Mouse (Mus musculus) frontal cortex, adult 2 months (tissue): ENCODE results near the gene Lgmn. TPM values are rescaled to one million over a fixed set of nuclear protein-coding genes. Genes with fewer than 3 reads are reported as not detected.

ENCODE experiments used
- DNase-seq, 2 experiments: peaks; one replicate each; pipeline ENCODE4 v3.0.0; 2022; ENCODE audit warnings: low spot score in 1 of 2; ENCODE audit errors: extremely low spot score in 1 of 2
- polyA plus RNA-seq: library from polyadenylated mRNA; depleted of rRNA; stranded (reverse); fragments of >200 nt; gene quantifications from 2 replicates; pipeline ENCODE4 v1.2.3, GENCODE M21; 2012; rRNA removed

Lgmn gene
- 110 and 121 TPM in 2 replicates for polyA plus RNA-seq

GRCm38 (mm10) chr12:102439632-102440023 lies at the start of gene Lgmn:
Lgmn (minus strand) TSS chr12:102439813.
- peak; percentile 98 to 100 for DNase-seq

DNA sequence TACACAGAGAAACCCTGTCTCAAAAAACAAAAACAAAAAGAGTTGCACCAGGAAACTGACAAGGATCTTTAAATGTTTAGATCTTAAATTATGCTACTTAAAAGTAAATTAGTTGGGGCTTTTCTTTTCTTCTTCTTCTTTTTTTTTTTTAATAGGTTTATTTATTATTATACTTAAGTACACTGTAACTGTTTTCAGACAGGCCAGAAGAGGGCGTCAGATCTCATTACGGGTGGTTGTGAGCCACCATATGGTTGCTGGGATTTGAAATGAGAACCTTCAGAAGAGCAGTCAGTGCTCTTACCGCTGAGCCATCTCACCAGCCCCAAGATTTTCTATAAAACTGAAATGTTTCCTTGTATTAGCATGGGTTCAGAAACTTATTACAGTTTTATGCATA lies 45.3 kb upstream of the Lgmn start:
- DNase-seq, result no peak

- no peak for DNase-seq
Observed at GRCm38 (mm10) chr12:102480481-102480880, 40.9 kb upstream of the Lgmn start.

GRCm38 (mm10) chr12:102474411-102474810 lies 34.8 kb upstream of the Lgmn start:
- no peak for DNase-seq

GRCm38 (mm10) chr12:102468894-102469764 lies 29.5 kb upstream of the Lgmn start, which contains the start of gene Golga5:
Golga5 (plus strand) TSS chr12:102469135.
- peak; percentile 91 to 97 for DNase-seq

DNA sequence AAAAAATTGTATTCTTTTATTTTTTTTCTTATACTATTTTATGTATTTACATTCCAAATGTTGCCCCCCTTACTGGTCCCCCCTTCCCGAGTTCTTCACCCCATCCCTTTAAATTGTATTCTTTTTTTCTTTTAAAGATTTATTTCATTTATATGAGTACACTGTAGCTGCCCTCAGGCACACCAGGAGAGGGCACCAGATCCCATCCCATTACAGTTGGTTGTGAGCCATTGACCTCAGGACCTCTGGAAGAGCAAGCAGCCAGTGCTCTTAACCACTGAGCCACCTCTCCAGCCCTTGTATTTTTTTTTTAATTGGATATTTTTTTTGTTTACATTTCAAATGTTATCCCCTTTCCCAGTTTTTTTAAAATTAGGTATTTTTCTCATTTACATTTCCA lies 28.5 kb upstream of the Lgmn start:
- no peak for DNase-seq

DNA sequence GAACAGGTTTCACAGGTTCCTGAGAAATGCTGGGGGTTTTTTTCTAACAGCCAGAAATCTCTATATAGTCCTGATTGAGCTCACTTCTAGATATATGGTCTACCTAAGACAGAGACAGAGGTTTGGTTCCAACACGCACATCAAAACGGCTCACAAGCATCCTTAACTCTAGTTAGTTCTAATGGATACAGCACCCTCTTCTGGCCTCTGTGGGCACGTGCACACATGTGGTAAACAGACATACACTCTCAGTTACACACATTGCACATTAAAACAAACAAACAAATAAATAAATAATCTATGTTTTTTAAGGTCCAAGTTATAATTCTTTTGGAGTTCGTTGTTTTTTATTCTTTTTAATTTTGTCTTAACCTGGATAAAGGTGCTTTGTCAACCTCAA lies 25.0 kb upstream of the Lgmn start:
- DNase-seq, result no peak

DNA sequence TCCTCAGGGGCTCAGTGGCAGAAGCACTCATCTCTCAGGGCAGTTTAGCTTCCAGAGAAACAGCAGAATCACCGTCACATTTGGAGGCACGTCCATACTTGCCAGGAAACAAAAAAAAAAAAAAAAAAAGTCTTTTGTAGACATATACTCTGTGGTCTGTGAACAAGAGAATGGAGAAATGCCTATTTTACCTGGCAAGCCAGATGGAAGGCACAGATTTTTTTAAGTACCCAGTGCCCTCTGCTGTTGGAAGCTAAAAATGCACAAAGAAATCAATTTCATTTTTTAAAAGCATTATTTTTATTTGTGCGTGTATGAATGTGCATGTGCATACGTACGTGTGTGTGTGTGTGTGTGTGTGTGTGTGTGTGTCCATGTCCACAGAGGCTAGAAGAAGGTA lies 21.6 kb upstream of the Lgmn start:
- DNase-seq, result peak in 1 of 2 experiments; percentile 66

GRCm38 (mm10) chr12:102460014-102460413 lies 20.4 kb upstream of the Lgmn start:
- DNase-seq, result no peak

GRCm38 (mm10) chr12:102456467-102457193 lies 17.0 kb upstream of the Lgmn start:
- no peak for DNase-seq

- no peak for DNase-seq
Observed at GRCm38 (mm10) chr12:102453581-102453980, 14.0 kb upstream of the Lgmn start.

- no peak for DNase-seq
Observed at GRCm38 (mm10) chr12:102451126-102451851, 11.7 kb upstream of the Lgmn start.

DNA sequence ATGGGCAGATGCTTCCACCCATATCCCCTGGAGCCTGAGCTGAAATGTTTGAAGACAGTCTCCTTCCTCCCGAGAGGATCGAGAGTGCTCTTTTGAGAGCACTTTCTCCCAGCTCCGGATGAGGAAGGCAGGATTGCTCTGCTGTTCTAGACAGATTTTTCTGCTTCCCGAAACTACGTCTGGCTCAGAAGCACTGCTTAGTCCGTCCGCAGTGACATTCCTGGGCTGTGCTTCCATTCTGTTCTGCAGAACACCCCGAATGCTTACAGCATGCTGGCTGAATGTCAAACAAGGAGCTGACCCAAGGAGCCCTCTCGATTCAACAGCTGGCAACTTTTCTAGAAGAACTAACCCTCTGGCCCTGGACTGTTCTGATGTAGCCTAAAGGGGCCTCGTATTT lies 10.8 kb upstream of the Lgmn start:
- DNase-seq, result no peak

- DNase-seq, result no peak
Observed at GRCm38 (mm10) chr12:102445436-102445835, 5.8 kb upstream of the Lgmn start.

GRCm38 (mm10) chr12:102443676-102444075 lies 4.1 kb upstream of the Lgmn start:
- no peak for DNase-seq

GRCm38 (mm10) chr12:102442639-102443038 lies 3.0 kb upstream of the Lgmn start:
- no peak for DNase-seq

DNA sequence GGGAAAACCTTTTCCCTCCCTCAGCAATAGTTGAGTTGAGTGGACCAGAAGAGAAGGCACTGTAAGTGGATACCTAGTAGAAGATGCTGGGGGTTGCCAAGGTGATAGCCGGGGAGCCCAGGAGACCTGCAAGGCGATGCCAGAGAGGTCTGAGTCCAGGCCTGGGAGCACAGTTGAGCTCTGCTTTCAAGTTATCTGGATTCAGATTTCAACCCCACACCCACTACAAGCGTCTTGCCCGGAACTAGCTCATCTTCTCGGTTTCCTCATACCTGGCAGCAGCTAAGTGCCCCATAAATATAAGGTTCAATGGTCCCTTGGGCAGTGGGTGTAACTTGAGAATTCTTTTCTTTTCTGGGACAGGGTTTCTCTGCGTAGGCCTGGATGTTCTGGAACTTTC lies 1.5 kb upstream of the Lgmn start:
- DNase-seq, result no peak

DNA sequence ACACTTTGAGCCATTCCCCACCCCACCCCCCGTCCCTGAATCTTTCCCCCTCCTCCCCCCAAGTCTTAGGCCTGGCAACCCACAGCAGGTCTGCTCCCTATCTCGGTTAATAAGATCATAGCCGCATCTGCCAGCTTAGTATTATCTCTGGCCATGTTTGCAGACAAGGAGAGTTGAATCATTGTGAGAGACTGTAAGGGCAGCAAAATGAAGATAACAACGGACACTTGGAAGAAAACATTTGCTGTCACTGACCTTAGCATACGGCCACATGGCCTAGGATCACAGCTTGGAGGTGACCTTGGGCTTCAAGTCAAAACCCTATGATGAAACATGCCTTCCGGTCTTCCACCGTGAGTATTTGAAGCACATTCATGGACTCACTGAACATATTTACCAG lies 938 bp upstream of the Lgmn start:
- DNase-seq, result no peak

DNA sequence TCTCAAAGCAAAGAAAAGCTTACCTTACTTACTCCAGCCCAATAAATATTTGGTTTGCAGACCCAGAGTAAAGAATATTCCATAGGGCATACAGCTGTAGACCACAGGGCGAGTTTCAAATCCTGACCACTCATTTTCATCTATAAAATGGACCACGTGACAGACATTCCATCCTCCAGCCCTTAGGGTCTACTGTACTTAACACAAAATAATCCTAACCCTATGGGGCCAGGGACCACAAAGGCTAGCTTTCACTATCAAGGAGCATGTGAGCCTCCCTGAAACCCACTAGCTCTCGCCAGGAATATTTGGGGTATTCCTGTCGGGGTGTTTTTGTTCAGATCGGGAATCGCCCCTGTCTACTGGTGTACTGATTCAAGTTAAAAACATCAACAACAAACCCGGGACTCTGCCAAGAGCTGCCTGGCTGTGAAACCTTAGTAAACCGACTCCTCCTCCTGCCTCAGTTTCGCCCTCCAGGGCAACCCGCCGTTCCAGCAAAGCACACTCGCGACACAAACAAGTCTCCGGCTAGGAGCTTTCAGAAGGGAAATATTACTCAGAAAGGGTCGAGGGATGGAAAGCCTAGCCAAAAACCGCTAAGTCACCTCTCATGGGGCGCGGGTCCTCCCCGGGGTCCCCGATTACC lies 506 bp downstream of the Lgmn start:
- DNase-seq, result no peak

GRCm38 (mm10) chr12:102437952-102438351 lies 1.7 kb downstream of the Lgmn start:
- DNase-seq, result no peak
